Mouse (Mus musculus): ENCODE results near the gene Apob. TPM values are rescaled to one million over a fixed set of nuclear protein-coding genes. Genes with fewer than 3 reads are reported as not detected.

Gene Apob
- total and polyA plus RNA-seq, 3 experiments, result 0.01 TPM; not detected in 2

GRCm38 (mm10) chr12:7950098-7950745, 27.2 kb upstream of the Apob start:
- Histone ChIP-seq H3K36me3 (replicated peaks in 1 of 2; ENCODE audit: control insufficient read depth in 1 of 2, insufficient read depth in 1 of 2, low read length in 1 of 2) (no peaks in the 10 kb centered on the region), H3K9ac (ENCODE audit: insufficient read depth, low read depth) (no peak overlapping the region), H3K79me2 (replicated peaks; ENCODE audit: control insufficient read depth, extremely low read depth, insufficient read depth, poor library complexity, severe bottlenecking) (no peaks in the 10 kb centered on the region), H3K9me3 (replicated peaks; ENCODE audit: low read length) (no peaks in the 10 kb centered on the region), H3K27ac (ENCODE audit: insufficient read depth, low read depth) (no peak overlapping the region), H3K27me3 (replicated peaks) (no peaks in the 10 kb centered on the region), H3K4me2 (ENCODE audit: insufficient read depth, low read depth, poor library complexity, severe bottlenecking) (no peak overlapping the region), H3K4me1 (ENCODE audit: control insufficient read depth in 1 of 2, insufficient read depth in 2 of 2) (no peaks in the 10 kb centered on the region), H3K4me3 (replicated peaks in 1 of 3; ENCODE audit: low read depth in 2 of 3, low read length in 2 of 3, poor library complexity in 1 of 3) (no peak overlapping the region)
- in situ Hi-C loops (cut with MboI; ENCODE audit: low pct_ligation_motif_present, low pct_unique_long_range_greater_than_20kb, low sequenced_read_pairs) (no loop called here), dilution Hi-C loops (cut with MboI; ENCODE audit: extremely low pct_ligation_motif_present, extremely low pct_unique_long_range_greater_than_20kb, low sequenced_read_pairs) (no loop called here)
- no peak for DNase-seq (ENCODE audit: extremely low read depth)
- no peak for TF ChIP-seq ELF1 (IDR thresholded peaks at IDR 0.05; ENCODE audit: low read depth, low read length)
- no peak for TF ChIP-seq RAD21 (IDR thresholded peaks at IDR 0.05; ENCODE audit: low read depth, low read length)
- TF ChIP-seq MAFK (IDR thresholded peaks at IDR 0.05; ENCODE audit: insufficient replicate concordance, low read length), result no peak
- no peak for TF ChIP-seq EP300 (IDR thresholded peaks at IDR 0.05; ENCODE audit: low read length)
- TF ChIP-seq GABPA (IDR thresholded peaks at IDR 0.05; ENCODE audit: insufficient replicate concordance, low read depth, low read length), result no peak
- no peak for TF ChIP-seq ETS1 (conservative IDR thresholded peaks at IDR 0.05; ENCODE audit: low read depth, low read length)
- TF ChIP-seq CHD1 (IDR thresholded peaks at IDR 0.05; ENCODE audit: low read depth, low read length), result no peak
- TF ChIP-seq MYC (IDR thresholded peaks at IDR 0.05; ENCODE audit: low read depth, low read length), result no peak
- TF ChIP-seq SMC3 (IDR thresholded peaks at IDR 0.05; ENCODE audit: low read depth, low read length), result no peak
- TF ChIP-seq USF2 (conservative IDR thresholded peaks at IDR 0.05; ENCODE audit: low read depth, low read length), result no peak
- TF ChIP-seq HCFC1 (IDR thresholded peaks at IDR 0.05; ENCODE audit: low read depth, low read length), result no peak
- no peak for TF ChIP-seq MEF2A (IDR thresholded peaks at IDR 0.05; ENCODE audit: borderline replicate concordance, low read depth, low read length)
- TF ChIP-seq TCF12 (IDR thresholded peaks at IDR 0.05; ENCODE audit: low read depth, low read length), result no peak
- no peak for TF ChIP-seq MAZ (IDR thresholded peaks at IDR 0.05; ENCODE audit: low read depth, low read length)
- TF ChIP-seq CTCF (conservative IDR thresholded peaks at IDR 0.05 in 1 of 2, IDR thresholded peaks at IDR 0.05 in 1 of 2; ENCODE audit: low read depth in 2 of 2, low read length in 2 of 2), result no peak

- DNase-seq (ENCODE audit: extremely low read depth), result no peak
- no peak overlapping the region for H3K9ac ChIP-seq (ENCODE audit: insufficient read depth, low read depth)
- no peaks in the 10 kb centered on the region for H3K9me3 ChIP-seq (replicated peaks; ENCODE audit: low read length)
- in situ Hi-C loops (cut with MboI; ENCODE audit: low pct_ligation_motif_present, low pct_unique_long_range_greater_than_20kb, low sequenced_read_pairs), result no loop called here
- H3K4me1 ChIP-seq (ENCODE audit: control insufficient read depth in 1 of 2, insufficient read depth in 2 of 2), result no peaks in the 10 kb centered on the region
- H3K27ac ChIP-seq (ENCODE audit: insufficient read depth, low read depth), result no peak overlapping the region
- no peaks in the 10 kb centered on the region for H3K36me3 ChIP-seq (replicated peaks in 1 of 2; ENCODE audit: control insufficient read depth in 1 of 2, insufficient read depth in 1 of 2, low read length in 1 of 2)
- dilution Hi-C loops (cut with MboI; ENCODE audit: extremely low pct_ligation_motif_present, extremely low pct_unique_long_range_greater_than_20kb, low sequenced_read_pairs), result no loop called here
- TF ChIP-seq MYC (IDR thresholded peaks at IDR 0.05; ENCODE audit: low read depth, low read length) (no peak), TCF12 (IDR thresholded peaks at IDR 0.05; ENCODE audit: low read depth, low read length) (no peak), ZNF384 (IDR thresholded peaks at IDR 0.05; ENCODE audit: low read depth, low read length) (no peak), RAD21 (IDR thresholded peaks at IDR 0.05; ENCODE audit: low read depth, low read length) (no peak), ELF1 (IDR thresholded peaks at IDR 0.05; ENCODE audit: low read depth, low read length) (no peak), IRF4 (IDR thresholded peaks at IDR 0.05; ENCODE audit: low read depth, low read length) (no peak), POLR2AphosphoS2 (IDR thresholded peaks at IDR 0.05; ENCODE audit: low read depth, low read length) (no peak), ZMIZ1 (IDR thresholded peaks at IDR 0.05; ENCODE audit: low read depth, low read length) (no peak), ZC3H11A (IDR thresholded peaks at IDR 0.05; ENCODE audit: low read depth, low read length) (no peak)
- H3K79me2 ChIP-seq (replicated peaks; ENCODE audit: control insufficient read depth, extremely low read depth, insufficient read depth, poor library complexity, severe bottlenecking), result no peaks in the 10 kb centered on the region
- H3K4me2 ChIP-seq (ENCODE audit: insufficient read depth, low read depth, poor library complexity, severe bottlenecking), result no peak overlapping the region
- H3K27me3 ChIP-seq (replicated peaks), result no peaks in the 10 kb centered on the region
- no peak overlapping the region for H3K4me3 ChIP-seq (replicated peaks in 1 of 3; ENCODE audit: low read depth in 2 of 3, low read length in 2 of 3, poor library complexity in 1 of 3)
Observed at GRCm38 (mm10) chr12:7958851-7959250, 18.6 kb upstream of the Apob start.

Measured in CH12.LX (cell line).